Mouse (Mus musculus) neural tube, embryonic 12.5 days (tissue): Measurements from ENCODE around the gene Ccdc103. TPM values are rescaled to one million over a fixed set of nuclear protein-coding genes. Genes with fewer than 3 reads are reported as not detected.

ENCODE experiments used
- ATAC-seq: fragments of 200-750 bp; cut with Nextera tagmentation; 2 replicates; pipeline ENCODE4 v1.8.0; 2017; ENCODE audit warnings: low read depth, mild to moderate bottlenecking, moderate TSS enrichment, moderate library complexity; ENCODE audit not compliant: low FRiP score
- H3K27ac ChIP-seq: fragments of 300-500 bp; sonication (generic); 2 replicates; pipeline ENCODE4 v1.5.1; 2016
- H3K27me3 ChIP-seq: fragments of 300-500 bp; sonication (generic); replicated peaks from 2 replicates; pipeline ENCODE4 v1.6.1; 2016; ENCODE audit warnings: mild to moderate bottlenecking
- H3K36me3 ChIP-seq: fragments of 300-500 bp; sonication (generic); 2 replicates; pipeline ENCODE4 v1.6.1; 2016; ENCODE audit warnings: mild to moderate bottlenecking
- H3K4me1 ChIP-seq: fragments of 300-500 bp; sonication (generic); 2 replicates; pipeline ENCODE4 v1.6.1; 2016
- H3K4me2 ChIP-seq: fragments of 300-500 bp; sonication (generic); replicated peaks from 2 replicates; pipeline ENCODE4 v1.6.1; 2016; ENCODE audit warnings: mild to moderate bottlenecking
- H3K4me3 ChIP-seq: fragments of 300-500 bp; sonication (generic); 2 replicates; pipeline ENCODE4 v1.5.1; 2016
- H3K9ac ChIP-seq: fragments of 300-500 bp; sonication (generic); 2 replicates; pipeline ENCODE4 v1.6.1; 2016; ENCODE audit warnings: mild to moderate bottlenecking
- H3K9me3 ChIP-seq: fragments of 300-500 bp; sonication (generic); 2 replicates; pipeline ENCODE4 v1.6.1; 2016; ENCODE audit warnings: mild to moderate bottlenecking
- WGBS: fragments of 180-500 bp; shearing (Covaris S2); methylation state at CpG from one replicate; pipeline ENCODE4 v1.1.7; 2016; 5-methylcytosine and 5-hydroxymethylcytosine counted together
- polyA plus RNA-seq: library from polyadenylated mRNA; unstranded; fragments of >200 nt; fragmentation: Nextera tagmentation; extraction: Ambion mirVana; gene quantifications from 2 replicates; pipeline ENCODE4 v1.2.1, GENCODE M21; 2016

Ccdc103 gene
- polyA plus RNA-seq, 1 experiment from 2014 or later: 1.5 TPM

GRCm38 (mm10) chr11:102925351-102925717, 44.3 kb downstream of the Ccdc103 start:
- peak overlapping the region; percentile 74 for H3K4me2 ChIP-seq
- ATAC-seq: no peak; the same call in 1 of the 2 replicates
- H3K4me3 ChIP-seq: peak overlapping the region; percentile 73
- H3K36me3 ChIP-seq: peaks cover 5% of the 10 kb centered on the region; the same call in 1 of the 2 replicates
- H3K9me3 ChIP-seq: no peaks in the 10 kb centered on the region
- peaks cover 22% of the 10 kb centered on the region for H3K4me1 ChIP-seq
- H3K9ac ChIP-seq: no peak overlapping the region
- H3K27ac ChIP-seq: peak overlapping the region; percentile 69
- no peaks in the 10 kb centered on the region for H3K27me3 ChIP-seq
- 4% methylated on average over 10 of the region's 10 CpGs for WGBS

- 0 out of 2 replicates have a peak, but pooled peaks cover 5% of the 10 kb centered on the region for H3K27me3 ChIP-seq
- 91% methylated on average over 10 of the region's 10 CpGs for WGBS
- ATAC-seq: no peak
- no peak overlapping the region for H3K4me3 ChIP-seq
- no peaks in the 10 kb centered on the region for H3K9me3 ChIP-seq
- H3K9ac ChIP-seq: no peak overlapping the region
- H3K4me2 ChIP-seq: no peak overlapping the region
- no peaks in the 10 kb centered on the region for H3K4me1 ChIP-seq
- no peak overlapping the region for H3K27ac ChIP-seq
- no peaks in the 10 kb centered on the region for H3K36me3 ChIP-seq
Observed at GRCm38 (mm10) chr11:102930672-102931071, 49.7 kb downstream of the Ccdc103 start.

Other genes starting within 250 kb of the Ccdc103 start
- gene Meioc, start 217.5 kb upstream of the Ccdc103 start, polyA plus RNA-seq: 0.58 and 0.60 TPM in 2 replicates
- 43.7 and 45.9 TPM in 2 replicates for gene Ccdc43, start 183.4 kb upstream of the Ccdc103 start, polyA plus RNA-seq
- gene Adam11, start 119.8 kb upstream of the Ccdc103 start, polyA plus RNA-seq: 33.2 and 41.6 TPM in 2 replicates
- 83.3 and 84.9 TPM in 2 replicates for gene Gjc1, start 61.5 kb upstream of the Ccdc103 start, polyA plus RNA-seq
- gene Higd1b, start 45.4 kb upstream of the Ccdc103 start, polyA plus RNA-seq: not detected in 2 replicates
- gene Eftud2, start 219 bp upstream of the Ccdc103 start, polyA plus RNA-seq: 204 and 218 TPM in 2 replicates
- gene Fam187a, start 4.0 kb downstream of the Ccdc103 start, polyA plus RNA-seq: not detected in 2 replicates
- gene Gfap, start 19.7 kb downstream of the Ccdc103 start, polyA plus RNA-seq: 0.08 and 0.11 TPM in 2 replicates
- gene Kif18b, start 43.9 kb downstream of the Ccdc103 start, polyA plus RNA-seq: 5.9 and 8.3 TPM in 2 replicates
- 2.9 and 3.8 TPM in 2 replicates for gene C1ql1, start 65.5 kb downstream of the Ccdc103 start, polyA plus RNA-seq
- gene Nmt1, start 147.0 kb downstream of the Ccdc103 start, polyA plus RNA-seq: 44.9 and 49.7 TPM in 2 replicates
- gene Dcakd, start 147.1 kb downstream of the Ccdc103 start, polyA plus RNA-seq: 150 and 170 TPM in 2 replicates
- 1.1 and 1.2 TPM in 2 replicates for gene Plcd3, start 220.5 kb downstream of the Ccdc103 start, polyA plus RNA-seq
- gene Acbd4, start 220.5 kb downstream of the Ccdc103 start, polyA plus RNA-seq: 6.6 and 10.1 TPM in 2 replicates
- gene Hexim1, start 235.0 kb downstream of the Ccdc103 start, polyA plus RNA-seq: 2.9 and 3.0 TPM in 2 replicates